Mouse (Mus musculus) forebrain, postnatal 0 days (tissue): ENCODE data around the gene Olfr95. TPM values are rescaled to one million over a fixed set of nuclear protein-coding genes. Genes with fewer than 3 reads are reported as not detected.

ENCODE experiments used
- ATAC-seq: fragments of 200-750 bp; cut with Nextera tagmentation; 2 replicates; pipeline ENCODE4 v1.8.0; 2017; ENCODE audit warnings: mild to moderate bottlenecking, moderate library complexity
- DNase-seq: peaks from one replicate; pipeline ENCODE4 v3.0.0-alpha.2; 2015
- H3K27ac ChIP-seq: fragments of 300-500 bp; sonication (generic); 2 replicates; pipeline ENCODE4 v1.5.1; 2014; ENCODE audit warnings: low read depth, mild to moderate bottlenecking, antibody characterized with exemption, low read length, moderate library complexity, mixed read lengths
- H3K27me3 ChIP-seq: fragments of 300-500 bp; sonication (generic); 2 replicates; pipeline ENCODE4 v1.6.1; 2014; ENCODE audit warnings: mild to moderate bottlenecking, low read length, mixed read lengths; ENCODE audit not compliant: insufficient read depth
- H3K36me3 ChIP-seq: fragments of 300-500 bp; sonication (generic); 2 replicates; pipeline ENCODE4 v1.6.1; 2014; ENCODE audit warnings: mild to moderate bottlenecking, moderate library complexity; ENCODE audit not compliant: insufficient read depth
- H3K4me1 ChIP-seq: fragments of 300-500 bp; sonication (generic); 2 replicates; pipeline ENCODE4 v1.6.1; 2014; ENCODE audit warnings: antibody characterized with exemption; ENCODE audit not compliant: insufficient read depth
- H3K4me2 ChIP-seq: fragments of 300-500 bp; sonication (generic); 2 replicates; pipeline ENCODE4 v1.6.1; 2014; ENCODE audit warnings: low read depth, mild to moderate bottlenecking, moderate library complexity
- H3K4me3 ChIP-seq: fragments of 300-500 bp; sonication (generic); 2 replicates; pipeline ENCODE4 v1.5.1; 2014; ENCODE audit warnings: low read depth, low read length, mixed read lengths
- H3K9ac ChIP-seq: fragments of 300-500 bp; sonication (generic); 2 replicates; pipeline ENCODE4 v1.6.1; 2014; ENCODE audit warnings: mild to moderate bottlenecking
- H3K9me3 ChIP-seq: fragments of 300-500 bp; sonication (generic); 2 replicates; pipeline ENCODE4 v1.6.1; 2016; ENCODE audit warnings: low read length
- CTCF ChIP-seq: sonication (generic); IDR thresholded peaks from 2 replicates; pipeline ENCODE4 v1.5.1; 2016; ENCODE audit warnings: antibody characterized with exemption, control low read depth, low read depth
- WGBS: fragments of 180-500 bp; shearing (Covaris S2); extraction: QIAGEN DNeasy Blood & Tissue Kit; methylation state at CpG from one replicate; pipeline ENCODE4 v1.1.7; 2014; 5-methylcytosine and 5-hydroxymethylcytosine counted together
- polyA plus RNA-seq: library from polyadenylated mRNA; unstranded; fragments of >200 nt; fragmentation: Nextera tagmentation; extraction: Ambion mirVana; gene quantifications from 2 replicates; pipeline ENCODE4 v1.2.1, GENCODE M21; 2015
- total RNA-seq: library from RNA; depleted of rRNA; stranded (reverse); fragments of >200 nt; gene quantifications from 2 replicates; pipeline ENCODE4 v1.2.3, GENCODE M21; 2014

The Olfr95 gene
- total and polyA plus RNA-seq, 2 experiments from 2014 or later, result 0.05 TPM; not detected in 1

- WGBS, result 63% methylated on average over 4 of the region's 4 CpGs
- Histone ChIP-seq H3K9me3 (no peaks in the 10 kb centered on the region), H3K9ac (no peak within 1 kb of the TSS), H3K27ac (no peak within 1 kb of the TSS), H3K4me1 (no peaks in the 10 kb centered on the region), H3K36me3 (no peaks in the 10 kb centered on the region), H3K4me2 (no peak within 1 kb of the TSS), H3K27me3 (no peaks in the 10 kb centered on the region), H3K4me3 (no peak within 1 kb of the TSS)
- ATAC-seq, result no peak
- no peak for DNase-seq
- no peak for TF ChIP-seq CTCF
These were observed 6.9 kb upstream of the Olfr95 start, which contains the start of gene Olfr96 for GRCm38 (mm10) chr17:37219846-37220245. Olfr96 (plus strand) TSS chr17:37220146.

- Histone ChIP-seq H3K36me3 (no peaks in the 10 kb centered on the region), H3K27me3 (no peaks in the 10 kb centered on the region), H3K4me3 (no peak overlapping the region), H3K9me3 (no peaks in the 10 kb centered on the region), H3K4me2 (no peak overlapping the region), H3K27ac (no peak overlapping the region), H3K9ac (no peak overlapping the region), H3K4me1 (no peaks in the 10 kb centered on the region)
- DNase-seq (no peak), ATAC-seq (no peak)
- 74% methylated on average over 3 of the region's 3 CpGs for WGBS
- no peak for TF ChIP-seq CTCF
These were observed 5.6 kb upstream of the Olfr95 start for GRCm38 (mm10) chr17:37218486-37218885.

DNA sequence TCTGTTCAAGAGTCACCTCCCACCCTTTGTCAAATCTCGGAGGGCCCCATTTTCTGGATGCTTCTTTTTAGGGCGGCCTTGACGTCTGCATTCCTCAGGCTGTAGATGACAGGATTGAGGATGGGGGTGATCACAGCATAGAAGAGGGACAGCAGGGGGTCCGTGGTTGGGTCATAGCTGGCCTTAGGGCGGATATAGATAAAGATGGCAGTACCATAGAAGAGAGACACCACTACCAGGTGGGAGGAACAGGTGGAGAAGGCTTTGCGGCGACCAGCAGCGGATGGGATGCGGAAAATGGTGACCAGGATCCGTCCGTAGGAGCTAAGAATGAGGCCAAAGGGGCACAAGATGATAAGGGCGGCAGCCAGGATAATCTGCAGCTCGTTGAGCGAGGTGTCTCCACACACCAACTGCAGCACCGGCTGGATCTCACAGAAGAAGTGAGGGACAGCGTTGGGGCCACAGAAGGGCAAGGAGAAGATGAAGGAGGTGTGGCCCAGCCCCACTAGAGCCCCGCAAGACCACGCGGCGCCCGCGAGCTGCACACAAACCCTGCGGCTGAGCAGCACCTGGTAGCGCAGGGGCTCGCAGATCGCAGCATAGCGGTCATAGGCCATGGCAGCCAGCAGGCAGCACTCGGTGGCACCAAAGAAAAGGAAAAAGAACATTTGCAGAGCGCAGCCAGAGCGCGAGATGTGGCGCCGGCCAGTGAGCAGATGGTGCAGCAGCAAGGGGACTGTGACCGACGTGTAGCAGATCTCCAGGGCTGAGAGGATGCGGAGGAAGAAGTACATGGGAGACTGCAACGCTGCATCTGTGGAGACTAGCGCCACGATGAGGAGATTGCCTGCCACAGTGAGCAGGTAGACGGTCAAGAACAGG, 1.8 kb downstream of the Olfr95 start:
- H3K36me3 ChIP-seq, result no peaks in the 10 kb centered on the region
- no peaks in the 10 kb centered on the region for H3K4me1 ChIP-seq
- H3K4me3 ChIP-seq, result peak overlapping the region; percentile 32
- H3K9me3 ChIP-seq, result no peaks in the 10 kb centered on the region
- DNase-seq (peak; percentile 30), ATAC-seq (peak; percentile 81)
- H3K27me3 ChIP-seq, result no peaks in the 10 kb centered on the region
- TF ChIP-seq CTCF, result peak; percentile 22; the same call in 1 of the 2 replicates
- peak overlapping the region; percentile 31 for H3K9ac ChIP-seq
- 18% methylated on average over 40 of the region's 40 CpGs for WGBS
- no peak overlapping the region for H3K27ac ChIP-seq
- peak overlapping the region; percentile 42 for H3K4me2 ChIP-seq

DNA sequence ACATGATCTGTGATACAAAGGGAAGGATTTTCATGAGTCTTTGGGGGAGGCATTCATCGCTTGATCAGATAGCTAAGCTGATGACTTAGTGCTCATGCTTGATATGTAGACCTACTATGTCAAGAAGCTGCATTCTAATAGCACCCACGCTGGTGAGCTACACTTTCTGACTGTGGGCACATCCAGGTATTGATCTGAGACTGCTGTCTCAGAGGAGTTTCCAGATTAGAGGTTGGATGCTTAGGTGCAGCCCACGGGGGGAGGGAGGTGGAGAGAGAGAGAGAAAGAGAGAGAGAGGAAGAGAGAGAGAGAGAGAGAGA, 9.0 kb downstream of the Olfr95 start:
- 32% methylated on average over 3 of the region's 3 CpGs for WGBS
- Histone ChIP-seq H3K4me1 (no peaks in the 10 kb centered on the region), H3K27ac (no peak overlapping the region)

GRCm38 (mm10) chr17:37203206-37203916, 9.6 kb downstream of the Olfr95 start:
- H3K4me3 ChIP-seq, result no peak overlapping the region
- DNase-seq (peak; percentile 94), ATAC-seq (peak; percentile 92)
- no peak overlapping the region for H3K4me2 ChIP-seq
- peaks cover 5% of the 10 kb centered on the region; the same call in 1 of the 2 replicates for H3K27me3 ChIP-seq
- no peak overlapping the region for H3K9ac ChIP-seq
- TF ChIP-seq CTCF, result peak; percentile 100
- H3K9me3 ChIP-seq, result no peaks in the 10 kb centered on the region
- no peak overlapping the region for H3K27ac ChIP-seq
- WGBS, result 1% methylated on average over 4 of the region's 4 CpGs
- H3K4me1 ChIP-seq, result no peaks in the 10 kb centered on the region
- H3K36me3 ChIP-seq, result no peaks in the 10 kb centered on the region

More for the DNA sequence above, 9.0 kb downstream of the Olfr95 start:
- no peak overlapping the region for H3K9ac ChIP-seq
- no peaks in the 10 kb centered on the region for H3K36me3 ChIP-seq
- H3K27me3 ChIP-seq, result no peaks in the 10 kb centered on the region; the same call in 1 of the 2 replicates
- H3K9me3 ChIP-seq, result no peaks in the 10 kb centered on the region
- H3K4me3 ChIP-seq, result no peak overlapping the region
- no peak for ATAC-seq
- TF ChIP-seq CTCF, result no peak
- H3K4me2 ChIP-seq, result no peak overlapping the region
- DNase-seq, result no peak

DNA sequence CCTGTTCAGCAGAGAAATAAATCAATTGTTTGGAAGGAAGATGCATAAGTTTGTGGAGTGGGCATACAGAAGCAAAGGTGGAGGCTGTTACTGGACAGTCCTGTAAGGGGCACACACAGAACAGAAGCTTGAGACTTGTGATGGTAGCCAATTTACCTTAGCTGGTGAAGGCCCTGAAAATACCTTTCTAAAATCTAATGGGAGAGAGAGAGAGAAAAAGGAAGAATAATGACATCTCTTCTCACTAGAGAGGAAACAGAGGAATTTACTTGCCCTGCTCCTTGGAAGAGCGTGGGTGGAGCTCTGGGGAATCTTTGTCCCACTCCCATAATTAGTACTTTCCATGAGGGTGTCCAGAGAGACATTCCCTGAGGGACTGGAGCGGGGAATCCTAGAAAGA, 12.0 kb downstream of the Olfr95 start, which contains the start of gene Olfr94:
TSS of gene Olfr94 (minus strand) at position 101 of the 400 bp plus-strand sequence.
- peaks cover 18% of the 10 kb centered on the region for H3K27me3 ChIP-seq
- H3K36me3 ChIP-seq, result no peaks in the 10 kb centered on the region
- H3K4me3 ChIP-seq, result no peak within 1 kb of the TSS
- no peak within 1 kb of the TSS for H3K4me2 ChIP-seq
- no peak for TF ChIP-seq CTCF
- H3K27ac ChIP-seq, result no peak within 1 kb of the TSS
- no peaks in the 10 kb centered on the region for H3K4me1 ChIP-seq
- no peak within 1 kb of the TSS for H3K9ac ChIP-seq
- H3K9me3 ChIP-seq, result no peaks in the 10 kb centered on the region
- DNase-seq (no peak), ATAC-seq (no peak)
- WGBS, result 84% methylated on average over 2 of the region's 2 CpGs
